Mouse (Mus musculus) cerebellum, adult 2 months (tissue): ENCODE measurements around the gene Fam69a. TPM values are rescaled to one million over a fixed set of nuclear protein-coding genes. Genes with fewer than 3 reads are reported as not detected.
"Not testable (repeated sequence)": the region's sequence is repeated elsewhere in the genome, so short reads cannot be mapped to it uniquely, and the experiment has no call there.

Source experiments
- DNase-seq, 2 experiments: peaks; one replicate each; pipeline ENCODE4 v3.0.0; 2021
- H3K27ac ChIP-seq: fragments of 200-500 bp; 2 replicates; pipeline ENCODE4 v1.5.1; 2012; ENCODE audit warnings: low read length, control low read depth, inconsistent platforms; ENCODE audit not compliant: insufficient read depth
- H3K27me3 ChIP-seq: fragments of 200-500 bp; 2 replicates; pipeline ENCODE4 v1.6.1; 2012; ENCODE audit warnings: inconsistent platforms, mild to moderate bottlenecking, low read length, moderate library complexity; ENCODE audit not compliant: control insufficient read depth, insufficient read depth
- H3K4me1 ChIP-seq: fragments of 200-500 bp; 2 replicates; pipeline ENCODE4 v1.6.1; 2011; ENCODE audit warnings: low read length; ENCODE audit not compliant: control insufficient read depth, insufficient read depth
- H3K4me3 ChIP-seq: fragments of 200-500 bp; replicated peaks from 2 replicates; pipeline ENCODE3; 2011; ENCODE audit warnings: mild to moderate bottlenecking, low read depth, low read length, control low read depth; ENCODE audit not compliant: insufficient read depth
- CTCF ChIP-seq: fragments of 200-500 bp; IDR thresholded peaks from 2 replicates; pipeline ENCODE4 v1.5.1; 2011; ENCODE audit warnings: low read depth, mild to moderate bottlenecking, control low read depth, low read length, moderate library complexity, borderline replicate concordance; ENCODE audit not compliant: insufficient read depth
- POLR2A ChIP-seq: fragments of 200-500 bp; IDR thresholded peaks from 2 replicates; pipeline ENCODE4 v1.6.1; 2011; ENCODE audit warnings: low read length, control low read depth, borderline replicate concordance; ENCODE audit not compliant: insufficient read depth
- WGBS: fragments of 180-500 bp; shearing (Covaris S2); methylation state at CpG from one replicate; pipeline ENCODE4 v1.1.7; 2018; 5-methylcytosine and 5-hydroxymethylcytosine counted together
- polyA plus RNA-seq: library from polyadenylated mRNA; depleted of rRNA; stranded (reverse); fragments of >200 nt; gene quantifications from 2 replicates; pipeline ENCODE4 v1.2.3, GENCODE M21; 2012; rRNA removed

The Fam69a gene
- 30.9 and 32.4 TPM in 2 replicates for polyA plus RNA-seq

DNA sequence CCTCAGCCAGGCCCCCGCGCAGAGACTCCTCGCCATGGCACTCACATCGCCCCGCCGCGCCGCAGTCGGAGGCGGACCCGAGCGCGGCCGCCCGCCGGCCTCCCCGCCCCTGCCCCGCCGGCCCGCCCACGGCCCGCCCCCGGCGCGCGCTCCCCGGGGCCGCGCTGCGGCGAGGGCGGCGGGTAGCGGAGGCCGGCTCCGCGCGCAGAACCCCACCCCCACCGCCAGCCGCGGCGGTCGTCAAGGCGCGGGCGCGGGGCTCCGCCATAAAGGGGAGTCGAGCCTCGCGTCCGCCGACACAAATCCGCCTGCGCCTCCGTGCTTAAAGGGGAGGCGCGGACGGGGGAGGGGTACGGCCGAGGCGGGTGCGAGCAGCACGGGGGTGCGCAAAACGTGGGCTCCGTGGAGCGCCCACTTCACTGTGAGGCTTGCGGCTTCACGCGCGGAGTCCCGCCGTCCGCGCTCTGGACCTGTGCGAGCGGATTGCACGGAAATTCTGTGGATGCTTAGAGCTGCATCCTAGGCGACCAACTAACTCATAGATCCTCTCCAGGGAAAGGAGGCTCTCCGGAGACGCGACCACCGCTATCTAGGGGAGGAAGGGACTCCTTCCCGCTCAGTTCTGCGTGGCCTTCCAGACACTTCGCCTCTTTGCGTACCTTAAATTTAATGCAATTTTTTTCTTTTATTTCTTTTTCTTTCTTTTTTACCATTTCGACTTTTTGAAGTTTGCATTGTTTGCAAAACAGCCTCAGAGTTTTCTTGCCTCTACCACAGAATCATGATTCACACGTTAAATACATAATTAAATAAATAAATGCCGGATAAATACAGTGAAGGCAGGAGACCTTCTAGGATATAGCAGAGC, at the start of gene Fam69a:
Gene Fam69a, minus strand, starts transcription at position 119 of the 868 bp plus-strand sequence.
- no peaks in the 10 kb centered on the region for H3K27me3 ChIP-seq
- peak within 1 kb of the TSS; percentile 91 for H3K27ac ChIP-seq
- H3K4me3 ChIP-seq: peak within 1 kb of the TSS; percentile 100
- WGBS: under 1% methylated on average over 72 of the region's 91 CpGs
- H3K4me1 ChIP-seq: peaks cover 6% of the 10 kb centered on the region; the same call in 1 of the 2 replicates
- DNase-seq: peak in 1 of 2 experiments; percentile 80
- TF ChIP-seq CTCF (no peak), POLR2A (peak; percentile 46)

- WGBS: 35% methylated on average over 2 of the region's 2 CpGs
- no peak for TF ChIP-seq POLR2A
- TF ChIP-seq CTCF: no peak
Measured at GRCm38 (mm10) chr5:108035523-108035922, 48.6 kb upstream of the Fam69a start.

GRCm38 (mm10) chr5:108034194-108034593, 47.3 kb upstream of the Fam69a start:
- 32% methylated on average over 4 of the region's 4 CpGs for WGBS
- Histone ChIP-seq H3K27ac (no peak overlapping the region), H3K27me3 (no peaks in the 10 kb centered on the region; the same call in 1 of the 2 replicates), H3K4me1 (no peaks in the 10 kb centered on the region), H3K4me3 (no peak overlapping the region)
- DNase-seq: peak in 1 of 2 experiments; percentile 54
- TF ChIP-seq CTCF (peak; percentile 49; the same call in 1 of the 2 replicates), POLR2A (no peak)

More at GRCm38 (mm10) chr5:108035523-108035922, 48.6 kb upstream of the Fam69a start:
- H3K4me3 ChIP-seq: no peak overlapping the region
- H3K27ac ChIP-seq: no peak overlapping the region
- no peaks in the 10 kb centered on the region for H3K4me1 ChIP-seq
- DNase-seq: no peak
- H3K27me3 ChIP-seq: no peaks in the 10 kb centered on the region; the same call in 1 of the 2 replicates

GRCm38 (mm10) chr5:108031267-108031666, 44.4 kb upstream of the Fam69a start:
- H3K4me3 ChIP-seq: no peak overlapping the region
- no peak overlapping the region for H3K27ac ChIP-seq
- no peaks in the 10 kb centered on the region for H3K4me1 ChIP-seq
- TF ChIP-seq CTCF (no peak), POLR2A (no peak)
- 86% methylated on average over 4 of the region's 4 CpGs for WGBS
- no peak for DNase-seq
- no peaks in the 10 kb centered on the region; the same call in 1 of the 2 replicates for H3K27me3 ChIP-seq

DNA sequence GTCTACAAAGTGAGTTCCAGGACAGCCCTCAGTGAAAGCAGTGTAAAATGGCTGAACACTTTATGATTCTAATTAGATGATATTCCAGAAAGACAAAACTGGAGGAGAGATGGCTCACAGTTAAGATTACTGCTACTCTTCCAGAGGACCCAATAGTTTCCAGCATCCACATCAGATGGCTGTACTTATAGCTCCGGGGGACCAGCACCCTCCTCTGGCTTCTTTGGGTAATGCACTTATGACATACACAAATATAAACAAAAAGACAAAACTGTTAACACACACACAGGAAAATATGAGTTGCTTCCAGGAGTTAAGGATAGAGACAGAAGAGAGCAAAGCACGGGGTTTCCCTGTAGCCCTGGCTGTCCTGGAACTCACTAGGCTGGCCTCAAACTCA, 43.1 kb upstream of the Fam69a start:
- DNase-seq: peak; percentile 7 to 10
- WGBS: 71% methylated on average over 2 of the region's 2 CpGs
- no peaks in the 10 kb centered on the region; the same call in 1 of the 2 replicates for H3K27me3 ChIP-seq

DNA sequence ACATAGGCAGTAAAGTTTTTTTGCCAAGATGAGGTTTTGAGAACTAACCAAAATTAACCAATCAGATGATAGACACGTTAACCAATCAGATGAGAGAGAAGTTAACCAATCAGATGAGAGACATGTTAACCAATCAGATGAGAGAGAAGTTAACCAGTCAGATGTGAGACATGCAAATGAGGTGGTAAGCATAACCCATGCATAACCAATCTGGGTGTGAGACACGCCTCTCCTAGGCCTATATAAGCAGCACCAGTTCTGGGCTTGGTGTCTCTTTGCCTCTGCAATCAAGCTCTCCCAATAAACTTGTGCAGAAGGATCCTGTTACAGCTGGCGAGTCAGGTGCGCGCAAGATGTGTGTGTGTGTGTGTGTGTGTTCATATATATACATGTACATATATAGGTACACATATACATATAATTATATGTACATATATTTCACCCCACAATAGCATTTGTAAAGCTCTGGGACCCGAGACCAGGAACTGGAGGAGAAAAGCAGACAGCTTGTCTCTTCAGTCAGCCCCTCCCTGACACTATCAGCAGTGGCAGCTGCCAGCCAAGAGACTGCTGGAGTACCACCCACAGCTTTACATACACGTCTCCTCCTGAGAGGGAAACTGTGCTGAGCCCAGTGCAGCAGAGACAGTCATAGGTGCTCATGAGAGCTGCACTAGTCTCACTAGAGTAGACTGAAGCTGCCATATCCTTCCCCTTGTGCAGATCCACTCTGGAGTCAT, 42.1 kb upstream of the Fam69a start:
- H3K4me1 ChIP-seq, H3K27me3 ChIP-seq, H3K27ac ChIP-seq, DNase-seq, H3K4me3 ChIP-seq: not testable (repeated sequence)
- WGBS: 82% methylated on average over 7 of the region's 7 CpGs

More for the DNA sequence above, 43.1 kb upstream of the Fam69a start:
- Histone ChIP-seq H3K4me1 (no peaks in the 10 kb centered on the region), H3K4me3 (no peak overlapping the region), H3K27ac (no peak overlapping the region)
- TF ChIP-seq POLR2A: no peak
- peak; percentile 28; the same call in 1 of the 2 replicates for TF ChIP-seq CTCF

- H3K4me3 ChIP-seq: no peak overlapping the region
- no peak overlapping the region for H3K27ac ChIP-seq
- no peaks in the 10 kb centered on the region for H3K27me3 ChIP-seq
- H3K4me1 ChIP-seq: no peaks in the 10 kb centered on the region
- no peak for TF ChIP-seq POLR2A
- TF ChIP-seq CTCF: no peak
- no peak for DNase-seq
- WGBS: 88% methylated on average over 4 of the region's 4 CpGs
Measured at GRCm38 (mm10) chr5:108028230-108028629, 41.3 kb upstream of the Fam69a start.
